Mouse (Mus musculus): ENCODE data around the gene St6galnac6.

GRCm38 (mm10) chr2:32599409-32599808 is at the start of gene St6galnac6:
- TF ChIP-seq CTCF (IDR thresholded peaks at IDR 0.05; ENCODE audit: low read depth, low read length) (no peak), POLR2A (IDR thresholded peaks at IDR 0.05; ENCODE audit: extremely low read depth, insufficient read depth, low read length) (no peak)

Data from liver, adult 2 months (tissue).